Mouse (Mus musculus) MEL (cell line): ENCODE results near the gene Rdh16f1.

Experiments used
- ELF1 ChIP-seq: IDR thresholded peaks from 2 replicates; pipeline ENCODE4 v1.6.1; 2014; ENCODE audit warnings: low read depth, mild to moderate bottlenecking, inconsistent platforms, low read length, improper control_type of control experiment, moderate library complexity
- GABPA ChIP-seq: IDR thresholded peaks from 2 replicates; pipeline ENCODE4 v1.6.1; 2012; ENCODE audit warnings: low read depth, mild to moderate bottlenecking, inconsistent platforms, low read length, improper control_type of control experiment, moderate library complexity
- GATA1 ChIP-seq: IDR thresholded peaks from 2 replicates; pipeline ENCODE4 v1.6.1; 2011; ENCODE audit warnings: low read depth, low read length, improper control_type of control experiment
- MAX ChIP-seq: IDR thresholded peaks from 2 replicates; pipeline ENCODE4 v1.6.1; 2011; ENCODE audit warnings: low read length, improper control_type of control experiment

DNA sequence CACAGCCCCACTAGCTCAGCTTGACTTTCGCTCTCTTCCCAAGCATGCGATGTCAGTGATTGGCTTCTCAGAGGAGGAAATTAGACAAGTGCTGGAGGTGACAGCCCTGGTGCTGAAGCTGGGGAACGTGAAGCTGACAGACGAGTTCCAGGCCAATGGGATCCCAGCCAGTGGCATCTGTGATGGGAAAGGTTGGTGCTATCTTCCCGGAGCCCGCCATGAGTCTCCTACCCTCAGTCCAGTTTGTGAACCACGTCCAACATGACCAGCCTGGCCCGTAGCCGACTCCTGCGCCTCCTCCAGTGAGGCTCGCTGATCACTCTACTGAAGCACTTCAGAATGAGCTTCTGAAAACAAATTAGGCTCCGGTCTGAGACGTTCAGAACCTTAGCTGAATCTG lies 49.3 kb upstream of the Rdh16f1 start:
- TF ChIP-seq GABPA = no peak
- TF ChIP-seq ELF1 = no peak
- no peak for TF ChIP-seq GATA1
- no peak for TF ChIP-seq MAX
